Mouse (Mus musculus) embryonic facial prominence, embryonic 14.5 days (tissue): ENCODE measurements around the gene Tnfrsf19. TPM values are rescaled to one million over a fixed set of nuclear protein-coding genes. Genes with fewer than 3 reads are reported as not detected.

Experiments used
- ATAC-seq: fragments of 200-750 bp; cut with Nextera tagmentation; 2 replicates; pipeline ENCODE4 v1.8.0; 2017; ENCODE audit warnings: low read depth, moderate number of reproducible peaks, moderate TSS enrichment
- DNase-seq: peaks from one replicate; pipeline ENCODE4 v3.0.0-alpha.2; 2015; ENCODE audit warnings: low spot score
- H3K27ac ChIP-seq: fragments of 300-500 bp; sonication (generic); replicated peaks from 2 replicates; pipeline ENCODE4 v1.5.1; 2014; ENCODE audit warnings: low read depth, mild to moderate bottlenecking, low read length, moderate library complexity
- H3K27me3 ChIP-seq: fragments of 300-500 bp; sonication (generic); replicated peaks from 2 replicates; pipeline ENCODE4 v1.6.1; 2014; ENCODE audit warnings: low read length; ENCODE audit not compliant: control insufficient read depth, insufficient read depth
- H3K36me3 ChIP-seq: fragments of 300-500 bp; sonication (generic); 2 replicates; pipeline ENCODE4 v1.6.1; 2014; ENCODE audit warnings: low read length, mixed read lengths; ENCODE audit not compliant: control insufficient read depth, insufficient read depth
- H3K4me1 ChIP-seq: fragments of 300-500 bp; sonication (generic); 2 replicates; pipeline ENCODE4 v1.6.1; 2014; ENCODE audit warnings: antibody characterized with exemption, low read length; ENCODE audit not compliant: control insufficient read depth, insufficient read depth
- H3K4me2 ChIP-seq: fragments of 300-500 bp; sonication (generic); 2 replicates; pipeline ENCODE4 v1.6.1; 2014; ENCODE audit warnings: low read depth, mild to moderate bottlenecking, low read length, moderate library complexity, mixed read lengths
- H3K4me3 ChIP-seq: fragments of 300-500 bp; sonication (generic); 2 replicates; pipeline ENCODE4 v1.5.1; 2014; ENCODE audit warnings: low read depth, mild to moderate bottlenecking, low read length
- H3K9ac ChIP-seq: fragments of 300-500 bp; sonication (generic); 2 replicates; pipeline ENCODE4 v1.6.1; 2014; ENCODE audit warnings: low read depth, mild to moderate bottlenecking, low read length, moderate library complexity, mixed read lengths
- H3K9me3 ChIP-seq: fragments of 300-500 bp; sonication (generic); 2 replicates; pipeline ENCODE4 v1.6.1; 2016; ENCODE audit warnings: low read length; ENCODE audit not compliant: control insufficient read depth
- WGBS: fragments of 180-500 bp; shearing (Covaris S2); extraction: QIAGEN DNeasy Blood & Tissue Kit; methylation state at CpG from one replicate; pipeline ENCODE4 v1.1.7; 2014; 5-methylcytosine and 5-hydroxymethylcytosine counted together
- polyA plus RNA-seq: library from polyadenylated mRNA; unstranded; fragments of >200 nt; fragmentation: Nextera tagmentation; extraction: Ambion mirVana; gene quantifications from 2 replicates; pipeline ENCODE4 v1.2.1, GENCODE M21; 2014

The Tnfrsf19 gene
- polyA plus RNA-seq, 1 experiment from 2014 or later, result 94.1 TPM

DNA sequence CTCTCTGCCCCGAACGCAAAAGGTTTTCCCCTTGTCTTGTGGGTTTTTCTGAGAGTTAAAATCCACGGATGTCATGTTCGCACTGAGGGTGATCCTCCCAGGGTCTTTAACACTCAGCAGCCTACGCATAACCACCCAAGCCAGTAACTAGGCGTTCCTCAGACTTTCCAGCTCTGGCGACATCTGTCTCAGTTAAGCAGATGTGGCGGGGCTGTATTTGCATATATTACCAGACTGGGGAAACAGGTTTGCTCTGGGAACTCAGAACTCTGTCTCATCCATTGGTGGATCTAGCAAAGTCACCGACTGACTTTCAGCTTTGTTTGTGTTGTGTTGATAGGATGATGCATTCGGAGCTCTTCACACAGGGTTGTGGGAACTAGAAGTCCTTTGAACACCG, 10.7 kb upstream of the Tnfrsf19 start:
- peak; percentile 78 for DNase-seq
- peaks cover 6% of the 10 kb centered on the region; the same call in 1 of the 2 replicates for H3K9me3 ChIP-seq
- 0 out of 2 replicates have a peak, but pooled peaks cover 17% of the 10 kb centered on the region for H3K4me1 ChIP-seq
- no peaks in the 10 kb centered on the region for H3K36me3 ChIP-seq
- peak overlapping the region; percentile 21 for H3K4me3 ChIP-seq
- 9% methylated on average over 11 of the region's 11 CpGs for WGBS
- peak overlapping the region; percentile 50 for H3K4me2 ChIP-seq
- peak; percentile 53 for ATAC-seq
- H3K27me3 ChIP-seq, result no peaks in the 10 kb centered on the region
- H3K27ac ChIP-seq, result no peak overlapping the region; the same call in 1 of the 2 replicates
- H3K9ac ChIP-seq, result peak overlapping the region; percentile 32

DNA sequence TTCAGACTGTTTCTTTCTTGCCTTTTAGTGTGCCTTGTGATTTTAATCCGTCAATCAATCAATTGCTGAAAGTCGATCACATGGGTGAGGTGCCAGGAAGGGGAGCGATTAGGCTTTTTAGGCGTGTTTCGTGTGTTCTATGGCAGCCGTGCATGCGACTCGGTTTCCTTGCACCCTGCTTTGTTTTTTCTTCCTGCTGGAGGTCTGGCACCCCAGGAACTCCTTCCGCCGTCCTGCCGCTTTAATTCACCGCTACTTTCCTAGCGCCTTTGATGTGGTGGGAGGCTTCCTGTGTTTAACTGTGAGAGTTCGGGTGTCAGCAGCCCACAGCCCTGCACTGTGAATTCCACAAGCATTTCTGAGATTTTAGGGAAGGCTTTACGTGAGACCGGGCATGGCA, 10.2 kb upstream of the Tnfrsf19 start:
- Histone ChIP-seq H3K27ac (no peak overlapping the region; the same call in 1 of the 2 replicates), H3K9ac (peak overlapping the region; percentile 32), H3K27me3 (no peaks in the 10 kb centered on the region), H3K4me1 (0 out of 2 replicates have a peak, but pooled peaks cover 11% of the 10 kb centered on the region), H3K9me3 (peaks cover 6% of the 10 kb centered on the region; the same call in 1 of the 2 replicates), H3K4me3 (peak overlapping the region; percentile 21), H3K4me2 (peak overlapping the region; percentile 50), H3K36me3 (no peaks in the 10 kb centered on the region)
- peak; percentile 57; the same call in 1 of the 2 replicates for ATAC-seq
- under 1% methylated on average over 16 of the region's 16 CpGs for WGBS
- peak; percentile 71 for DNase-seq

DNA sequence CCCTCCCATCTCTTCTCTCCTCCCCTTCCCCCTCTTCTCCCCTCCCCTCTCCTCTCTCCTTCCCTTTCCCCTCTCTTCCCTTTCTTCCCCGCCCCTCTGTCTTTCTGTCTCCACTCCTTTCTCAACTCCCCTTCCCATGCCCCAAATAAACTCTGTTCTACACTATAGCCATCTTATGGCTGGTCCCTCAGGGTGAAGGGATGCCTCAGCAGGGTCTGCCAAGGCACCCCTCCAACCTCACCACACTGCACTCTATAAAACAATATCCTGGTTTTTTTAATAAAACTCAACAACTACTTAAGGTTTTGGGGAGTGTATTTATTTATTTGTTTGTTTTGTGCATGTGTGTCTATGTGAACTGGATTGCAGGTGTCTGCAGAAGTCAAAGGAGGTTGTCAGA, 9.6 kb upstream of the Tnfrsf19 start:
- H3K9me3 ChIP-seq, result peaks cover 6% of the 10 kb centered on the region; the same call in 1 of the 2 replicates
- DNase-seq (no peak), ATAC-seq (no peak)
- H3K4me1 ChIP-seq, result 0 out of 2 replicates have a peak, but pooled peaks cover 9% of the 10 kb centered on the region
- 44% methylated on average over 1 of the region's 1 CpGs for WGBS
- peak overlapping the region; percentile 50 for H3K4me2 ChIP-seq
- no peak overlapping the region for H3K27ac ChIP-seq
- H3K27me3 ChIP-seq, result no peaks in the 10 kb centered on the region
- H3K36me3 ChIP-seq, result no peaks in the 10 kb centered on the region
- H3K9ac ChIP-seq, result no peak overlapping the region
- no peak overlapping the region for H3K4me3 ChIP-seq

DNA sequence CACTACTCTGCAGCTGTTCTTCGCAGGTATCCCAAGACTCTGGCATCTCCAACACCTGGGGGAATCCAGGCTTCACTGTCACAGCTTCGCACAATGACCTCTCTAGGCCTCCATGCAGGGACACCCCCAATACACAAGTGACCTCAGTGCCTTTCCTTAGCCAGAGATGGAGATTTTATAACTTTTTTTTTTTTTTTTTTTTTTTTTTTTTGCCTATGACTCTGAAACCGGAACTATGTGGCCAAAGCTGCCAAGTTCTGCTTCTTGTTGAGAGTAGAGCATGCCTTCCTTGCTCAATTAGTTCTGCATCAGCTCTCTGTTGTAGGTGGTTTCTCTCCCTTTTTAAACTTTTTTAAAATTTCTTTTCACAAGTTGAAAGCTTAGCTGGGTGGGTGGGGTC, 5.9 kb upstream of the Tnfrsf19 start:
- H3K36me3 ChIP-seq, result no peaks in the 10 kb centered on the region
- ATAC-seq, result no peak
- 84% methylated on average over 3 of the region's 3 CpGs for WGBS
- H3K4me3 ChIP-seq, result no peak overlapping the region
- 0 out of 2 replicates have a peak, but pooled peaks cover 12% of the 10 kb centered on the region for H3K4me1 ChIP-seq
- no peaks in the 10 kb centered on the region for H3K27me3 ChIP-seq
- DNase-seq, result no peak
- H3K9me3 ChIP-seq, result peaks cover 6% of the 10 kb centered on the region; the same call in 1 of the 2 replicates
- H3K9ac ChIP-seq, result no peak overlapping the region
- no peak overlapping the region for H3K4me2 ChIP-seq
- no peak overlapping the region for H3K27ac ChIP-seq

DNA sequence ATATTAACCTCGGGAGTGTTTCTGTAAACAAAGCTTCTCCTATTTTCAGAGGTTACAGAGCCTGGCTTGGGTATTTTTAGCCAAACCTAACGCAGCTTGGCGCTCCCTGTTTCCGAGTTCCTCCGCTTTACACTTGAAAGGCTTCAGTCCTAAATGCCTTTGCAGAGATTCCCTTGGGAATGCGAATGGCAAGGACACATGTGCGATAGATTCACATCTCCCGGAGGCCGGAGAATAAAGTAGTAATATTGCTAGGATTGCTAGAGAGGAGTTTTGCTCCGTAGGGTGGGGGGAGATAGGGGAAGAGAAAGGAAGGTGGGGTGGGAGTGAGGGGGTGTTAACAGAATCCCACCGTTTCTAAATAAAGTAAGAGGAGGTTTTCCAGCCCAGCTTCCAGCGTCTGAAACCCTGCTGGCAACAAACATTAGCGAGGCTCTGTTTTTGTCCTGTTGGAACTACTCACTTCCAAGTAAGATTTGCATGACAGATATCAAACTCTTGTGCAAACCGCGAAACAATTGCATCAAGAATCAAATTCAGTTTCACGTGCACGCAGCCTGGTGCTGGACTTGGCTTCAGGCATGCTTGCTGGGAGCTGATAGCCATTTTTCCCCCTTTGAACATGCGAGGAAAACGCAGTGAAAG, 722 bp downstream of the Tnfrsf19 start:
- ATAC-seq, result no peak
- under 1% methylated on average over 19 of the region's 19 CpGs for WGBS
- peak; percentile 86 for DNase-seq

DNA sequence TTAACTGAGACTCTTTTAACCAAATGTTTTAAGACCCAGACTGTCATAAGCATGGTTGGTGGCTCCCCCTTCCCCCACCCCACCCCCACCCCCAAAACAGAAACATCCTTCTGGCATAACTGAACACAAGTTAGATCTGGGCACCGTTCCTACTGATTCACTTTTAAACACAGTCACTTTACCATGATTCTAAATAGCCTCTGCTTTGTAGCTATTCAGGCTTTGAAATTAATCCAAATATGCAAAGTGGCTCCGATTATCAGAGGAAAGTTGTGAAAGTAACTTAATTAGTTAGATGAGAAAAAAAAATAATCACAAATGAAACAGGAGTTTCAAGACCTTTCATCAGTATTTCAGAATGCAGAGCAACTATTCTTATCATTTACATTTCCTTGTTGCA, 2.0 kb downstream of the Tnfrsf19 start:
- Histone ChIP-seq H3K9ac (peak overlapping the region; percentile 71), H3K27me3 (no peaks in the 10 kb centered on the region), H3K36me3 (no peaks in the 10 kb centered on the region), H3K27ac (peak overlapping the region; percentile 87), H3K4me3 (peak overlapping the region; percentile 50), H3K9me3 (no peaks in the 10 kb centered on the region), H3K4me1 (peaks cover 19% of the 10 kb centered on the region; the same call in 1 of the 2 replicates), H3K4me2 (peak overlapping the region; percentile 85)
- DNase-seq (no peak), ATAC-seq (no peak)
- 17% methylated on average over 2 of the region's 2 CpGs for WGBS

More for the DNA sequence above, 722 bp downstream of the Tnfrsf19 start:
- Histone ChIP-seq H3K9me3 (no peaks in the 10 kb centered on the region), H3K27ac (peak overlapping the region; percentile 87), H3K27me3 (no peaks in the 10 kb centered on the region), H3K4me2 (peak overlapping the region; percentile 85), H3K4me3 (peak overlapping the region; percentile 50), H3K36me3 (no peaks in the 10 kb centered on the region), H3K4me1 (peaks cover 19% of the 10 kb centered on the region; the same call in 1 of the 2 replicates), H3K9ac (peak overlapping the region; percentile 71)

DNA sequence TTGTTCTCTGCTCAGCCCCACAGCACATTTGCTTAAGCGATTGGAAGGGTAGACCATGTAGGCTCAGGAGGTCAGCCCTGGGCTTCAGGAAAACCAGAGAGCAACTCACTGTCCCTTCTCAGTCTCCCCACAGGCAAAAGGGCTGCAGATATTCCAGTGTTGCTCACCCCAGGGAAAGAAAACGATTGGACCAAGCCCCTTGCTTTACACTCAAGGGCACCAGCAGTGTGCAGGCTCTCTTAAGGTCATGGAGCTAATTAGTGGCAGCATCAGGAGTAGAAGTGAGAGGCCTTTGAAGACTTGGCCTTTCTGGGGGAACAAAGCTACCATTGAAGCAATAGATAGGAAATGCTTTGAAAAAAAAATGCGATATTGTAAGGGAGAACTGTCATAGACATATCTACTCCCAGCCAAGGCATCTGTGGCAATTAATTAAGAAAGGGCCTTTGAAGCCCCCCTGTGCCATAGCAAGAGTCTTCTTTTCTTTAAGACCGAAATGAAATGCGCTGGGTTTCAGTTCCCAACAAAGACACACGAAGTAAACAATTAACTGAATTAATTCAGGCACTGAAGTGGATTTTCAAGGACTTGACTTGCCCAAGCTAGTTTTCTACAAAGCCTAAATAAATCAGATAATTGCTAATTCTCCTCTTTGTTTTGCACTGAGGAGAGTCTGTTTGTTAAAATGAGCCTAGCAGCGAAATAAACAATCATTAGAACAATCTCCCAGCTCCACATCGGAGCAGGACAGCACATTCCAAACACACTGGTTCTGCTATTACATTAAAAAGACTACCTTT, 2.6 kb downstream of the Tnfrsf19 start:
- Histone ChIP-seq H3K4me3 (peak overlapping the region; percentile 50), H3K36me3 (no peaks in the 10 kb centered on the region), H3K4me1 (peaks cover 19% of the 10 kb centered on the region; the same call in 1 of the 2 replicates), H3K27me3 (no peaks in the 10 kb centered on the region), H3K9ac (peak overlapping the region; percentile 71; the same call in 1 of the 2 replicates), H3K4me2 (peak overlapping the region; percentile 85), H3K9me3 (no peaks in the 10 kb centered on the region), H3K27ac (peak overlapping the region; percentile 87; the same call in 1 of the 2 replicates)
- WGBS, result 12% methylated on average over 8 of the region's 8 CpGs
- no peak for ATAC-seq
- no peak for DNase-seq

DNA sequence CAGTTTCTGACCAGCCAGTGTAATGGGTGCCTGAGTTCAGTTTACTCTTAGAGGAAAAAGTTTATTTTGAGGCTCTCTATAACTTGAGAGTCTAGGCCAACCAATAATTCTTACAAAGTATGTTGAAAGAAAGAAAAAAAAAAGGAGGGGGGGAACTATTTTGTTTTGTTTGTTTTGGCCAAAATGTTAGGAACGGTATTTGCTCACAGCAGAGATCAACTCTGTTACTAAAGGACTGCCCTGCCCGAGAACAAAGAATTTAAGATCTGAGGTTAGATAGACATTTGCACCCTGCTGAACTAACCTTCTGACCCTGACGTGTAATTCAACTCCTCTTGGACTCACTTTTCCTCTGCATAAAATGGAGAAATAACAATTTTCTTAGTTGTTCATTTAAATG, 4.0 kb downstream of the Tnfrsf19 start:
- WGBS, result 50% methylated on average over 3 of the region's 3 CpGs

More for the DNA sequence above, 4.0 kb downstream of the Tnfrsf19 start:
- Histone ChIP-seq H3K4me1 (peaks cover 20% of the 10 kb centered on the region), H3K9me3 (no peaks in the 10 kb centered on the region), H3K4me2 (peak overlapping the region; percentile 10; the same call in 1 of the 2 replicates), H3K4me3 (no peak overlapping the region), H3K27me3 (no peaks in the 10 kb centered on the region), H3K9ac (no peak overlapping the region), H3K27ac (no peak overlapping the region), H3K36me3 (no peaks in the 10 kb centered on the region)
- ATAC-seq (no peak), DNase-seq (no peak)
